Mouse (Mus musculus): ENCODE data around the gene Unc13d.
"Not testable (repeated sequence)": the region's sequence is repeated elsewhere in the genome, so short reads cannot be mapped to it uniquely, and the experiment has no call there.

Gene Unc13d

DNA sequence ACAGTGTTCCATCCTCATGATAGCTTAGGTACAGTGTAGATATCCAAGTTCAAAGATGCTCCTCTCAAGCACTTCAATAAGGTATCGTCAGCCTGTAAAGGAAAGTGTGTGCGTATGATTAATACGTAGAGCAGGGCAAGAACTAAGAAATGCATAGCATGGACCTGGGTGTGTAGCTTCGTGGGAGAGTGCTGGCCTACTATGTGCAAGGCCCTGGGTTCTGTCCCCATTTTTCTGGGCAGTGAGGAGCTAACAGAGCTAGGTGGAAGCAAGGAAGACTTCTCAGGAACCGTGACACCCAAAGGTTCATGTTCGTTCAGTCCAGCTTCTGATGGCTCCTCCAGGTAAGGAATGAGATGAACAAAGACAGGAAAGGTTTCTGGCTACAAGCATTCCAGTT lies 32.6 kb downstream of the Unc13d start:
- DNase-seq (ENCODE audit: low read depth, low spot score) = no peak

DNA sequence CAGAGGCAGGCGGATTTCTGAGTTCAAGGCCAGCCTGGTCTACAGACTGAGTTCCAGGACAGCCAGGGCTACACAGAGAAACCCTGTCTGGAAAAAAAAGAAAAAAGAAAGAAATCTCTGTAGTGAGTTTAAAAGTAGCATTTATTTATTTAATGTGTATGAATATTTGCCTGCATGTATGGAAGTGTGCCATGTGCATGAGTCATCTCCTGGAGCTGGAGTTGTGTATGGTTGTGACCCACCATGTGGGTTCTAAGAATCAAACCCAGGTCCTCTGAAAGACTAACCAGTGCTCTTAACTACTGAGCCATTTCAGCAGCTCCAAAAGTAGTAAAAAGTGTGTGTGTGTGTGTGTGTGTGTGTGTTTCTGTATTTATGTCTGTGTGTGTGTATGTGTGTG lies 34.5 kb downstream of the Unc13d start:
- no peak for DNase-seq (ENCODE audit: low read depth, low spot score)

DNA sequence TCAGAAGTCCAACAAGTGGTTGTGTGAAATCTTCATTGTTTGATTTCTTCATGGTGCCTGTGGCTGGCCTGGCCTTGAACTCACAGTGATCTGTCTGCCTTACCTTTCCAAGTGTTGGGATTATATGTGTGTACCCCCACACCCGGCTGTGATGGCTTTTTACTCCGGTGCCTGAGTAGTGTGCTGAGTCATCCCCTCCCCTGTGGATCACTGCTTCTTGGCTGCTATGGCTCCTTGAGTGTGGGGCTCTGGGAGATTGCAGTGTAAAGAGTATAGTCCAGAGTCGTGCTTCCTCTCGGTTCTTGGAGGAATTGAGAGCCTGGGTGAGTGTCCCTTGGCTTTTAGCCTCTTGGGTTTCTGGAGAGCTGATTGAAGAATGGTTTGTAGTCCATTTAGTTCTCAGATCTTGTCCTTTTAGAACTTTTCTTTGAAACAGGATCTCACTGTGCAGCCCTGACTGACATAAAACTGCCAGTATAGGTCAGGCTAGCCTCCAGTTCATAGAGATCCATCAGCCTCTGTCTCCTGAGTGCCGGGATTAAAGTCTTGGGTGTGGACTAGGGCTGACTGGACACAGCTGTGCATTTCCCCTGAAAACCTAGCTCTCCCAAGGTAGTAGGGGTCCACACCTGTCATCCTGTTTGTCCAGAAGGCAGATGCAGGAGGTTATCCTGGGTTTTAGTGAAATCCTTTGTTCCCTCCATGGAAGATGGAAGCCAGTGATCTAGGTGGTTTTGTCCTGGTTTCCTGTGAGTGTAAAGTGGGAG lies 35.2 kb downstream of the Unc13d start:
- no peak for DNase-seq (ENCODE audit: low read depth, low spot score)

DNA sequence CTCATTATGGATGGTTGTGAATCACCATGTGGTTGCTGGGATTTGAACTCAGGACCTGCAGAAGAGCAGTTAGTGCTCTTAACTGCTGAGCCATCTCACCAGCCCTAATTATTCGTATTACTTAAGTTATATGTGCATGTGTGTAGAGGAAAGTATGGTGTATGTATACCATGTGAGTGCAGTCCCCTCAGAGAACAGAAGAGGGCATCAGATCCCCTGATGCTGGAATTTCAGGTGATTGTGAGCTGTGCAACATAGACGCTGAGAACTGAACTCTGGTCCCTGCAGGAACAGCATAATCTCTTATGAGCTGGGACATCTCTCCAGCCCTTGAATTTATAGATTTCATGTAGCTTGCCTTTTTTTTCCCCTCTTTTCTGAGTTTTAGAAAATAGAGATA lies 35.9 kb downstream of the Unc13d start:
- DNase-seq (ENCODE audit: low read depth, low spot score) = no peak

DNA sequence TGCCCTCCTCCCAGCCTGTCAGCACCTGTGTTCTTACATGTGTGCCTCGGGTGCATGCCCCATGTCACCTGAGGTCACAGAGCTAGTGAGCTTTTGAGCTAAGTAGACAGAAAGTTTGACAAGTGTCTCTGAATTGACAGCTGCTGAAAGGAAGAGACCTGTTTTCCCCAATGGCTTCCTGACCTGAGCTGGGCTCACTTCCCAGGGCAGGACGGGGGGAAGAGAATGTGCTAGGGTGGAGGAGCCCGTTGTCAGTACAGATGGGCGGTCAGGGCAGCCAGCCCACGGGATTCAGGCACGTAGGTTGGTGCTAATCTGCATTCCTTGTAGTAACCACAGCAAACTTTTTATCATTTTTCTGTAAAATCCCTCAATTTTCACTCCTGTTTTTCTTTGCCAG lies 37.2 kb downstream of the Unc13d start:
- DNase-seq (ENCODE audit: low read depth, low spot score) = no peak

DNA sequence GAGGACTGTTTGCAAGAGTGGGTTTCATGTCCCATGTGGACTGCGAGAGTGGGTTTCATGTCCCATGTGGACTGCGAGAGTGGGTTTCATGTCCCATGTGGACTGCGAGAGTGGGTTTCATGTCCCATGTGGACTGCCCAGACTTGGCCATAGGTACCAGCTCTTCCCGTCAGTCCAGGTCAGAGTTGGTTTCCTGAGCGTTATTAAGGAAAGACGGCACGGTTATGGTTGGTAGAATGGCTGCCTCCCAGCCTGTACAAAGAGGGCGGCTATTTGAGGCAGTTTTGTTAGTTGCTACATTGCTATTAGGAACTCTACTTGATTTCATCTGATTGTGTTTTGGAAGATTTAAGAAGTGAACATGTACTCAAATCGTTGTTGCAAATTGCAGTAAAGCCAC lies 39.9 kb downstream of the Unc13d start:
- no peak for DNase-seq (ENCODE audit: low read depth, low spot score)

DNA sequence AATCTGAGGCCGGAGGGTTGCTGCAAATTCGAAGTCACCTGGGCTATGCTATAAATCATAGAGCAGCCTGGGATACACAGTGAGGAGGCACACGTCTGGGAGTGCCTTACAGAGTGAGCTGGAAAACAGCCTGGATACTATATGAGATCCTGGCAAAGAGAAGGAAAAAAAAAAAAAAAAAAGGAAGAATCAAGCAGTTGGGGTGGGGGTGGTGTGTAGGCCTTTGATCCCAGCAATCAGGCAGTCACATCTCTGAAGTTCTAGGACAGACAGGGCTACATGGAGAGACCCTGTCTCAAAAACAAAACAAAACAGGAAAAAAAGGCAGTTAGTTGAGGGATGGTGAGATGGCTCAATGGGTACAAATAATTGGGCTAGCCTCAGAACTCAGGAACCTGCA lies 41.1 kb downstream of the Unc13d start:
- no peak for DNase-seq (ENCODE audit: low read depth, low spot score)

DNA sequence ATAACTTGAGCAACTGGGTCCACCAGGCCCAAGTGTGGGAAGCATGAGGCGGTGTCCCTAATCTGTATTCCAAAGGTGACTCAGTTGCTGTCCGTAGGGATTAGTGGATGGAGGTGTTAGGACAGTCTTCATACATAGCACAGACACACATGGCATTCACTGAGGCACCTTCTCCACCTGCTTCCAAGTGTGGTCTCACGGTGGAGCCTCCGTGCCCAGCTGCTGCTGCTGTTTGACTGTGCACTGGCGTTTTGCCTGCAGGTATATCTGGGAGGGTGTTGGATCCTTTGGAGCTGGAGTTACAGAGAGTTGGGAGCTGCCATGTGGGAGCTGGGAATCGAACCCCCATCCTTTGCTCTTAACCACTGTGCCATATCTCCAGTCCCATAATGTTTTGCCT lies 43.2 kb downstream of the Unc13d start:
- DNase-seq (ENCODE audit: low read depth, low spot score) = no peak

DNA sequence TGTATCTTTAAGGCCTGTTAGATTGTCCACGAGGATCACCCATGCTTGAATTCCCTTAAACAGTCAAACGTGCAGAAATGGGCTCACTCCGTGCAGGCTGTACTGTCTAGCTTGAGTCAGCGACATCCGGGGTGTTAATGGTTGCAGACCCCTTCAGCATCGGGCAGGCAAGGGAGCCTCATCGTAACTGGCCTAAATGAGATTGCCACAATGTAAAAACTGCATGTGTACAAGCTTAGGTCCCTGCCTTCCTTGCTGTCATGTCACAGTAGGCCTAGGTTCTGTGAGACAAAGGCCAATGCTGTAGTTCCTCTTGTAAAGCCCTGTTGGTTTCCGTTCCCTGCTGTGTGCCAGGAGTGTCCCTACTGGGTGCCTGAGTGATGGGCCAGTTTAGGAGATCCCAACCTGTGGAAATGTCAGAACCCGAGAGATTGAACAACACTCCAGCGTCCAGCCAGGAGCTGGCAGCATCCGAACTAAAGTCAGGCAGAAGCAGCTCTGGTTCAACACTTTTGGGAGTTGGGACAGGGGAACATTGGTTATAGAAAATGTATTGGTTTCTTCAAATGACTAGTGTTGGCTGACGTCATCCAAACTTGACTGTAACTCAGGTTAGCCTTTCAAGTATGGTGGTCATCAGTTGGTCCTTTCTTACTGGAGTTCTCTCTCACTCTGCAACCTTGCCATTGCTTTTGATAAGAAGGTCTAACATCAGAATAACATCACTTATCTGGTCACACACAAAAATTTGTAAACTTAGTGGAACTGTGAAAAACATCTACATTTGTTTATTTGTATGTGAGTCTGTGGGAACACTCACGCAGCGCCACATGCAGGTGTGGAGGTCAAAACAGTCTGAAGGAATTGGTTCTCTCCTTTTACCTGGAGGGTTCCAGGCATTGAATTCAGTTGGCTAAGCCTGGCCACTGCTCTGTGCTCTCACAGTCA lies 46.6 kb downstream of the Unc13d start:
- no peak for DNase-seq (ENCODE audit: low read depth, low spot score)

DNA sequence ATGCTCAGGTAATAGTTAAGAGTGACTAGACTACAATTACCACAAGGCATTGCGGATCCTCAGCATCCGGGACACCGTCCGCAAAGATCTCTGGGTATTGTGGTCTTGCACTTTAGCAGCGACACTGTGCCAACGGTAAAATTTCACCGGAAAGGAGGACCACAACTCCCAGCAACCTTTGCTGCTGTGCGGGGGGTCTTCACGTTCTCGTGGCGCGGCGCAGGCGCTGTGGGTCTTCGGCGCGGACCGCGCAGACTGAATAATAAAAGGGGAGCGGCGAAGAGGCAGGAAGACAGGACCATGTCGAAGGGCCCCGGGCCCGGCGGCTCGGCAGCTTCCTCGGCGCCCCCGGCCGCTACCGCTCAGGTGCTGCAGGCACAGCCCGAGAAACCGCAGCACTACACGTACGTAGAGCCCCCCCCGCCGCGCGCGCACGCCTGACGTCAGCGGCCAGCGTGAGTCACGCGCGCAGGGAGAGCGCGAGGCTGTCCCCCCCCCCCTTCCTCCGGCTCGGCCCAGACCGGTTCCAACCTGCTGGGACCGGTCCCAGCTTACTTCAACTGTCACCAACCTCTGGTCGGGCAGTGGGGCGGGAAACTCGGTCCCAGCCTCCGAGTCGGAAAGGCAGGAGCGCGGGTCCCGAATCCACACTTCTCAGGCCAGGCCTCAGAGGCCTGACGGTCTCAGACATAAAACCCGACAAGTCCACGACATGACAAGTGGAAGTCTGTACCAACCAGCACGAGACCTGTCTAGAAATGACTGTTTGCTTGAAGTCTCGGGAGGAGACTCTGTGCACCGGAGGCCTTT lies 47.5 kb downstream of the Unc13d start, which contains the start of gene Unk:
Gene Unk, plus strand, starts transcription at position 235 of the 810 bp plus-strand sequence.
- DNase-seq (ENCODE audit: low read depth, low spot score) = peak; percentile 99

DNA sequence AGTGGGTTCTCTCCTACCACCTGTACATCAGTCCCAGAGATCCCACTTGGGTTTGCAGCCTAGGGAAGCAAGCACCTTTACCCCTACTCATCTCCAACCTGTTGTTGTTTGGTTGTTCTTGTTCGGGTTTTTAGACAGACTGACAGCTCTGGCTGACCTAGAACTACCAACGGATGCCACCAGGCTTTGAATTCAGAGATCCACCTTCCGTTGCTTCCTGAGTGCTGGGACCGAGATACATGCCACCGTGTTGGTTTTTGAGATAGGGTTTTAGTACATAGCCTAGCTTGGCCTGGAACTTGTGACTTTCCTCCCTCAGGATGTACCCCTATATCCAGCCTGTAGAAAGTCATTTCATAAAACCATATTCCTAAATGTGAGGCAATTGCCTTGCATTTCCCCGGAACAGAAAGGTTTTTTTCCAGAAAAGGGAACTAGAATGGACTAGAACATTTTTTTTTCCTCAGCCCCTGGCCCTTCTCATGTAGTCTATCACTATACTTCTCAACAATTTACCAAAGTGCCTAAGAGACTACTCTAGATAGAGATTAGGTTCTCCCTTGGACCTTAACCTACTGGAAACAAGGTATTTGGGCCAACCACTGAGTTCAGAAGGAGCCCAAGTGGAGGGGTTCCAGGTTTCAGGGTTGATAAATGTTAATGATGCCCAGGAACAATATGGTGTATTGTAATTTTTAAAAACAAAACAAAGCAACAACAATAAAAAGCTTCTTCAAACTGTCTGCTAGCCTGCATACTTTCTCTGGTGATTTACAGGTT lies 48.5 kb downstream of the Unc13d start:
- DNase-seq (ENCODE audit: low read depth, low spot score) = no peak

DNA sequence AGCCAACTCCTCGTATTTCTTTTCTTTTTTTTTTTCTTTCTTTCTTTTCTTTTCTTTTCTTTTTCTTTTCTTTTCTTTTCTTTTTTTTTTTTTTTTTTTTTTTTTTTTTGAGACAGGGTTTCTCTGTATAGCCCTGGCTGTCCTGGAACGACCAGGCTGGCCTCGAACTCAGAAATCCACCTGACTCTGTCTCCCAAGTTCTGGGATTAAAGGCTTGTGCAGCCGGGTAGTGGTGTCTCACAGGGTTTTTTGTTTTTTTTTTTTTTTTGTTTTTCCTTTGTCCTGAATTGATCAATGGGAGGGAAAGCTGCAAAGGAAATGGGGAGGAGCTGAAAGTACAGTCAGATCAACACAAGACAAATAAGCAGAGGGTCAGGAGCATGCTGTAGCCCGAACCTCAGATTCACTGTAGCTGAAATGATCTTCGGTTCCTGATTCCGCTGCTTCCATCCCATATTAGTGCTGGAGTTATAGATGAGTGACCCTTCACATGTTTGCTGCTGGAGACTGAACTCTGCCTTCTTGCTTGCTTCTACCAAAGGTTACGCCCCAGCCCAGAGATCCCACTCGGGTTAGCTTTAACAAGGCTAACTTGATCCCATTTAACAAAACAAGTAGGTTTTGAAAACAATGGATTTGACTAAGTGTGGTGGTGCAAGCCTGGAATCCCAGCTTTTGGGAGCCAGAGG lies 49.4 kb downstream of the Unc13d start:
- no peak for DNase-seq (ENCODE audit: low read depth, low spot score)

DNA sequence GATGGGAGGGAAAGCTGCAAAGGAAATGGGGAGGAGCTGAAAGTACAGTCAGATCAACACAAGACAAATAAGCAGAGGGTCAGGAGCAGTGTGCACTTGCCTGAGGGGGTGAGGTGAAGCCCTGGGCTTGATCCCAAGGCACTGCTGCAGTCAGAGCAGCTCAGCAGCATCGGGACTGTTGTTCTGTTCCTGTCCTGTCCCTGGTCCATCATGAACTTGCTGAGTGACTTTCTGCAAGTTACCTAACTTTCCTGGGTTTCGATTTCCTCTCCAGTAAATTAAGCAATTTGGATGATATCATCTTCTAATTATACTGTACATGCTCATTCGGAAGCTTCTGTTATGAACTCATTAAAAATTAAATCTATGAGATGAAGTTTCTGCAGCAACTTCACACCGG lies 50.0 kb downstream of the Unc13d start, which contains the start of gene H3f3b:
Gene H3f3b, minus strand, starts transcription at position 207 of the 400 bp plus-strand sequence.
- DNase-seq (ENCODE audit: low read depth, low spot score) = no peak

DNA sequence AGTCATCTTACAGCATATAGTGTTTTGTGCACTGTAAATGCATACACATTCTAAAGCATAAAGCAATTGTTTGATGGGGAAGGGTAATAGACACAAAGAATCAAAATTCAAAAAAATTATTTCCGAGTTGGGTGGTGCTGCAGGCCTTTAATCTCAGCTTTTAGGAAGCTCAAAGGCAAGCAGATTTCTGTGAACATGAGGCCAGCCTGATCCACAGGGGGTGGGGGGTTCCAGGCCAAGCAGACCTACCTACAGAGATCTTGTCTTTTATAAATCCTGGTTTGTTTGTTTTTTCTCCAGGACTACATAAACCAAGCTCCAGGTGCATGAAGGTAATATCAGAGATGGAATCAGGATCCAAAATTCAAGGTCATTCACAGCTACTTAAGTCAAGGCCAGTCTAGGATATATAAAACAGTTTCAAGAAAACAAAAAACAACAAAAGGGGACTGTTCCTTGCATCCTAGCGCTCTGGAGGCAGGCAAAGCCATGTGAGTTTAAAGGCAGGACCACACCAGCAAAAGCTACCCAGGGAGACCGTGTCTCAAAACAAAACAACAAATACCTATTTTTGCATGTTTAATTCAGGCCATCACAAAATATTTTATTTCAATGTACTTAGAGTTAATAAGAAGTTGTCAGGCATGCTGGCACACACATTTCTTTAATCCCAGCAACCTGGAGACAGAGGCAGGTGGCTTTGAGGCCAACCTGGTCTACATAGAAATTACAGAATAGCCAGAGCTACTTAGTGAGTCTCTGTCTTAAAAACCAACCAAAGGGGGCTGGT lies 52.5 kb downstream of the Unc13d start:
- no peak for DNase-seq (ENCODE audit: low read depth, low spot score)

DNA sequence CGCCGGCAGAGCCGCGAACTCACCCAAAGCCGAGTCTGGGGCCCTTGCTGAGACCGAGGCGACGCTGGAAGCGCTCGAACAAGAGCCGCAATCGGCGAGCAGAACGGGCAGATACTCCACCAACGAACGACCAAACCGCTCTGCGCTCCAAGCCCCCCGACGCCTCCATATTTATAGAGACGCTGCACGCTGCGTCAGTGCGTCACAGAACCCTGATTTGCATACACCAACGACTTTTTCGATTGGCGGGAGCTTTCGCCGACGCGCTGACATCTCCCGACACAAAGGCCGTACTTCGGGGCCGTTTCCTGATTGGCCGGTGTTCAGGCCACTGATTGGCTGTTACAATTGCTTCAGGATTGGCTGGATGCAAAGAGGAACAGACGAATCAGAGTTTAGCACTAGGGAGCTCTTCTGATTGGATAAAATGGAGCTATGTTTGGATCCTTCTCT lies 53.4 kb downstream of the Unc13d start:
- peak; percentile 100 for DNase-seq (ENCODE audit: low read depth, low spot score)

DNA sequence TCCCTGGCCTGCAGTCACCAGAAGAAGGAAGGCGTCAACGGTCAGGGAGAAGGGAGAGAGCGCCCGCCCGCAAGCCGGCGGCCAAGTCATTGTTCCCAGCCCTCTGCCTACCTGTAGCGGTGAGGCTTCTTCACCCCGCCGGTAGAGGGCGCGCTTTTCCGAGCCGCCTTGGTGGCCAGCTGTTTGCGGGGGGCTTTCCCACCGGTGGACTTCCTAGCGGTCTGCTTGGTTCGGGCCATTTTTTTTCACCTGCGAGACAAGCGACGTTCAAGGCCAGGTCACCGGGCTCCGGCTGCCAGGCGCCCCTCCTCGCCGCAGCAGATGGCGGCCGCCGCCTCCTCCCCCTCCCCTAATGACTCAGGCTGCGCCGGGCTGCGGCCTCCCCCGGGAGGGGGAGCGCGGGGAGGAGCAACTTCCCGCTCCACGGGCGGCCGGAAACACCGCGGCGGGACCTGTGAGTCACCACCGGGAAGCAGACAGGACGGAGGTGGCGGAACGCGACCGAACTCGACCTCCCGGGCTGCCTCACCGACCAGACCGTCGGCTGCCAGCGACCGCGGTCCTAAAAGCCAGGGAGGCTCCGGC lies 53.9 kb downstream of the Unc13d start:
- peak; percentile 45 for DNase-seq (ENCODE audit: low read depth, low spot score)

DNA sequence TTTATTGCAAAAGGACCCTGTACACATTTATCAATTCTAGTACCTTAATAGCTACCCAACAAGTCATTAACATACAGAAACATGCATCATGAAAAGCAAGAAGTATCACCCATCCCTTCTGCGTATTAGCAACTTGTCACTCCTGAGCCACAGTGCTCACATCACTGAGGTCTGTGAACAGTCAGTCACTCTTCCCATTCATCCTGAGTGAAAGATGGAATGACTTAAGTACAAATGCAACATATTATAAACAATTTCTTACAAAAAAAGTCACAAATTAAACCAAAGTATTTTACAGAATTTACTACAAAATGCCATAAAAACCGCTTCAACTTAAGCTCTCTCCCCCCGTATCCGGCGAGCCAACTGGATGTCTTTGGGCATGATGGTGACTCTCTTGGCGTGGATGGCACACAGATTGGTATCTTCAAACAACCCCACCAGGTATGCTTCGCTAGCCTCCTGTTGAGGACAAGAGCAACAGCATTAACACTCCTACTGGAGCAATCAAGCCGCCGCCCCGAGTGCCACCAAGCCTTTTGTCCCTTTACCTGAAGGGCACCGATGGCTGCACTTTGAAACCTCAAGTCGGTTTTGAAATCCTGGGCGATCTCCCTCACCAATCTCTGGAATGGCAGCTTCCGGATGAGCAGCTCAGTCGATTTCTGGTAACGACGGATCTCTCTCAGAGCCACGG lies 54.5 kb downstream of the Unc13d start:
- not testable (repeated sequence) for DNase-seq (ENCODE audit: low read depth, low spot score)

DNA sequence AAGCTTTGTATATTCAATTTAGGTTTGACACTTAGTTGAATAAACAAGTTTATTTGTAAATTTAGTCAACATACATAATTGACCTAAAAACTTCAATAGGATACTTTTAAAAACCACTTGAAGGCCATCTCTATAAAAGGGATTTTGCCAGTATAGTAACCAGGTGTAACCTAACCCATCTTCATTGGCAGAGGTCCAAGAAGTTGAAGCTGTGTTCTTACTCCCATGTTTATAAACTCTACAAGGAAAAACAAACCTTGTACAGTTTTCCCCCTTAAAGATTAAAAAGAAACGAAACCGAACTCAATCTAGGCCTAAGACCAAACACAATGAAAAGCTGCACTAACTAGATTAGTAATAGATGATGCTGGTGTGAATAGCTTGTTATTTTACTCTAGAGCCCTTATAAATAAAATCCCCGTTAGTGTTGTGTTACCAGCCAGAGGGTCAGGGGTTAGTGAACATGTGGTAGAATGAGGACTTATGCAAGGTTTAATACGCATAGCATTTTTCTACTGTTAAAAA lies 55.4 kb downstream of the Unc13d start:
- no peak for DNase-seq (ENCODE audit: low read depth, low spot score)
